Mouse (Mus musculus): Measurements from ENCODE around the gene Comt. TPM values are rescaled to one million over a fixed set of nuclear protein-coding genes. Genes with fewer than 3 reads are reported as not detected.
A peak's percentile ranks its signal among the peaks of the same experiment; 100 is the strongest.

The Comt gene
- polyA plus RNA-seq, 1 experiment, result 53.8 TPM

GRCm38 (mm10) chr16:18423915-18424265 is 2.8 kb downstream of the Comt start:
- Histone ChIP-seq H3K27ac (ENCODE audit: control insufficient read depth, insufficient read depth, low read depth, low read length, poor library complexity) (0 out of 2 replicates have a peak overlapping the region, but pooled peaks have one; percentile 11), H3K4me1 (ENCODE audit: control insufficient read depth, insufficient read depth, low read length) (peaks cover 3% of the 10 kb centered on the region), H3K4me3 (replicated peaks; ENCODE audit: control insufficient read depth, low read depth, low read length) (no peak overlapping the region)
- TF ChIP-seq CTCF (IDR thresholded peaks at IDR 0.05; ENCODE audit: control insufficient read depth, insufficient read depth, low read length) (no peak), POLR2A (IDR thresholded peaks at IDR 0.05; ENCODE audit: borderline replicate concordance, control insufficient read depth, low read depth, low read length) (no peak)
- WGBS, result 80% methylated on average over 5 of the region's 5 CpGs

GRCm38 (mm10) chr16:18423203-18423914 is 3.3 kb downstream of the Comt start:
- Histone ChIP-seq H3K4me3 (replicated peaks; ENCODE audit: control insufficient read depth, low read depth, low read length) (no peak overlapping the region), H3K27ac (ENCODE audit: control insufficient read depth, insufficient read depth, low read depth, low read length, poor library complexity) (no peak overlapping the region), H3K4me1 (ENCODE audit: control insufficient read depth, insufficient read depth, low read length) (peaks cover 3% of the 10 kb centered on the region)
- TF ChIP-seq POLR2A (IDR thresholded peaks at IDR 0.05; ENCODE audit: borderline replicate concordance, control insufficient read depth, low read depth, low read length), result no peak
- TF ChIP-seq CTCF (IDR thresholded peaks at IDR 0.05; ENCODE audit: control insufficient read depth, insufficient read depth, low read length), result no peak
- WGBS, result 78% methylated on average over 7 of the region's 7 CpGs

- Histone ChIP-seq H3K27ac (ENCODE audit: control insufficient read depth, insufficient read depth, low read depth, low read length, poor library complexity) (no peak overlapping the region), H3K4me1 (ENCODE audit: control insufficient read depth, insufficient read depth, low read length) (peaks cover 4% of the 10 kb centered on the region), H3K4me3 (replicated peaks; ENCODE audit: control insufficient read depth, low read depth, low read length) (no peak overlapping the region)
- WGBS, result 89% methylated on average over 3 of the region's 3 CpGs
- no peak for TF ChIP-seq CTCF (IDR thresholded peaks at IDR 0.05; ENCODE audit: control insufficient read depth, insufficient read depth, low read length)
- no peak for TF ChIP-seq POLR2A (IDR thresholded peaks at IDR 0.05; ENCODE audit: borderline replicate concordance, control insufficient read depth, low read depth, low read length)
Measured at GRCm38 (mm10) chr16:18420571-18420970, 6.1 kb downstream of the Comt start.

GRCm38 (mm10) chr16:18419603-18420026 is 7.0 kb downstream of the Comt start:
- Histone ChIP-seq H3K4me1 (ENCODE audit: control insufficient read depth, insufficient read depth, low read length) (peaks cover 4% of the 10 kb centered on the region), H3K27ac (ENCODE audit: control insufficient read depth, insufficient read depth, low read depth, low read length, poor library complexity) (peak overlapping the region; percentile 57; the same call in 1 of the 2 replicates), H3K4me3 (replicated peaks; ENCODE audit: control insufficient read depth, low read depth, low read length) (no peak overlapping the region)
- 0% methylated on average over 1 of the region's 1 CpGs for WGBS
- TF ChIP-seq POLR2A (IDR thresholded peaks at IDR 0.05; ENCODE audit: borderline replicate concordance, control insufficient read depth, low read depth, low read length), result no peak
- no peak for TF ChIP-seq CTCF (IDR thresholded peaks at IDR 0.05; ENCODE audit: control insufficient read depth, insufficient read depth, low read length)

GRCm38 (mm10) chr16:18418756-18419602 is 7.7 kb downstream of the Comt start:
- WGBS, result 63% methylated on average over 4 of the region's 4 CpGs

GRCm38 (mm10) chr16:18417491-18417890 is 9.2 kb downstream of the Comt start:
- Histone ChIP-seq H3K4me3 (replicated peaks; ENCODE audit: control insufficient read depth, low read depth, low read length) (no peak overlapping the region), H3K4me1 (ENCODE audit: control insufficient read depth, insufficient read depth, low read length) (peaks cover 9% of the 10 kb centered on the region), H3K27ac (ENCODE audit: control insufficient read depth, insufficient read depth, low read depth, low read length, poor library complexity) (no peak overlapping the region)
- 86% methylated on average over 5 of the region's 5 CpGs for WGBS
- TF ChIP-seq POLR2A (IDR thresholded peaks at IDR 0.05; ENCODE audit: borderline replicate concordance, control insufficient read depth, low read depth, low read length), result no peak
- TF ChIP-seq CTCF (IDR thresholded peaks at IDR 0.05; ENCODE audit: control insufficient read depth, insufficient read depth, low read length), result no peak

More at GRCm38 (mm10) chr16:18418756-18419602, 7.7 kb downstream of the Comt start:
- no peak for TF ChIP-seq POLR2A (IDR thresholded peaks at IDR 0.05; ENCODE audit: borderline replicate concordance, control insufficient read depth, low read depth, low read length)
- peaks cover 4% of the 10 kb centered on the region for H3K4me1 ChIP-seq (ENCODE audit: control insufficient read depth, insufficient read depth, low read length)
- no peak overlapping the region for H3K4me3 ChIP-seq (replicated peaks; ENCODE audit: control insufficient read depth, low read depth, low read length)
- no peak overlapping the region for H3K27ac ChIP-seq (ENCODE audit: control insufficient read depth, insufficient read depth, low read depth, low read length, poor library complexity)

- TF ChIP-seq POLR2A (IDR thresholded peaks at IDR 0.05; ENCODE audit: borderline replicate concordance, control insufficient read depth, low read depth, low read length) (no peak), CTCF (IDR thresholded peaks at IDR 0.05; ENCODE audit: control insufficient read depth, insufficient read depth, low read length) (no peak)
- WGBS, result 74% methylated on average over 3 of the region's 3 CpGs
- Histone ChIP-seq H3K27ac (ENCODE audit: control insufficient read depth, insufficient read depth, low read depth, low read length, poor library complexity) (peak overlapping the region; percentile 40), H3K4me3 (replicated peaks; ENCODE audit: control insufficient read depth, low read depth, low read length) (no peak overlapping the region), H3K4me1 (ENCODE audit: control insufficient read depth, insufficient read depth, low read length) (peaks cover 11% of the 10 kb centered on the region)
Measured at GRCm38 (mm10) chr16:18416837-18417236, 9.8 kb downstream of the Comt start.

- peaks cover 17% of the 10 kb centered on the region for H3K4me1 ChIP-seq (ENCODE audit: control insufficient read depth, insufficient read depth, low read length)
- WGBS, result 39% methylated on average over 18 of the region's 18 CpGs
- no peak for TF ChIP-seq CTCF (IDR thresholded peaks at IDR 0.05; ENCODE audit: control insufficient read depth, insufficient read depth, low read length)
- no peak for TF ChIP-seq POLR2A (IDR thresholded peaks at IDR 0.05; ENCODE audit: borderline replicate concordance, control insufficient read depth, low read depth, low read length)
Measured at GRCm38 (mm10) chr16:18416094-18416761, 10.4 kb downstream of the Comt start.

More at GRCm38 (mm10) chr16:18416094-18416761, 10.4 kb downstream of the Comt start:
- Histone ChIP-seq H3K27ac (ENCODE audit: control insufficient read depth, insufficient read depth, low read depth, low read length, poor library complexity) (peak overlapping the region; percentile 40), H3K4me3 (replicated peaks; ENCODE audit: control insufficient read depth, low read depth, low read length) (no peak overlapping the region)

Data from bone marrow, adult 2 months (tissue).